In the genomic region with DNA sequence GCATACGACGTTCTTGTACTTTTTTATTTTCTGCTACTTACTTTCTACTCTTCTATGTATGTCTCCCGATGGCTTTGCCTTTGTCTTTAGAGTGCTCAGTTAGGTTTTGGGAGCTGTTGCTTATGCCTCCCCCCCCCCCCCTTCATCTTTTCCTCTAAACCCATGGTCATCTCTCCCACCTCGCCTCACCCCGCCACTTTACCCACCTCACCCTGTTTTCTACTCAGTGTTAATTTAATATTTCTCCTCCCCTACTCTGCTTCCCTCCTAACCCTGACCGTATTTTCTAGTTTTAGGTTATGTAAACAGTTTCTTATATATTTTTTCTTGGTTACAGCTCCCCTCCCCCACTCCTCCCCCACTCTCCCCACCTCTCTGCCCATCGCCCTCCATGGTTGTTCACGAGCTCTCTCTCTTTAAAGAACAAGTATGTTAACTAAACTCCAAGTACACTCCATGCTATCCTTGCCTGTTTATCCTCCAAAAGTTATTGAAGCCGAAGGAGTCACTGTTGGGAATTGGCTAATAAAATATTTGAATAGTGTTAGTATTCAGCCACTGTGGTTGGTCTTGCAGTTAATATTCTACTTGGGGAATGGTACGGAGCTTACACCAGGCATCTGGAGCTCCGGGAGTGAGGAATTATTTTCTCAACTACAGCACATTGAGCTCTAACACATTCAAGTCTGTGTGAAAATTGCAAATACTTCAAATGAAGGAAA, we compare ENCODE assay signal across 9 mouse cellular contexts. TPM values are rescaled to one million over a fixed set of nuclear protein-coding genes. Genes with fewer than 3 reads are reported as not detected.
DNase-seq lines count a peak whose midpoint lies in the region; ATAC-seq and TF ChIP-seq lines count a peak whose summit lies in the region.
"Had no signal": no experiment of that assay in that cellular context is flagged by ENCODE, and none has a peak within 500 bp of the region (broad histone marks: within the 10 kb centered on the region; RNA-seq: fewer than 3 reads in every experiment).

No protein-coding gene starts in this region.

- no peaks in the 10 kb centered on the region for H3K36me3 ChIP-seq in heart, embryonic 10.5 days
- no peaks in the 10 kb centered on the region for H3K36me3 ChIP-seq in lung, embryonic 16.5 days (ENCODE audit: control insufficient read depth, insufficient read depth, low read length)
- no peaks in the 10 kb centered on the region for H3K36me3 ChIP-seq in kidney, postnatal 0 days (ENCODE audit: insufficient read depth, low read length)
- H3K36me3 ChIP-seq in small intestine, adult 2 months (ENCODE audit: control insufficient read depth, insufficient read depth, low read length): no peaks in the 10 kb centered on the region

- H3K27ac ChIP-seq in heart, embryonic 10.5 days: peak overlapping the region; percentile 86
- peak overlapping the region; percentile 79 for H3K27ac ChIP-seq in lung, embryonic 16.5 days (ENCODE audit: low read length)
- H3K27ac ChIP-seq in kidney, postnatal 0 days: peak overlapping the region; percentile 82
- H3K27ac ChIP-seq in small intestine, adult 2 months (ENCODE audit: insufficient read depth, low read depth, low read length): no peak overlapping the region

- no peak overlapping the region; the same call in 1 of the 2 replicates for H3K9ac ChIP-seq in lung, embryonic 16.5 days (ENCODE audit: low read length)
- H3K9ac ChIP-seq in kidney, postnatal 0 days (ENCODE audit: low read depth, low read length): no peak overlapping the region

- intact Hi-C loops in left cerebral cortex, postnatal 36 days (cut with DNase I): no loop called here

- 77% methylated on average over 10 of the region's 11 CpGs for WGBS in heart, embryonic 10.5 days
- 37% methylated on average over 11 of the region's 11 CpGs for WGBS in lung, embryonic 16.5 days
- 26% methylated on average over 11 of the region's 11 CpGs for WGBS in kidney, postnatal 0 days
- WGBS in small intestine, adult 2 months: 27% methylated on average over 11 of the region's 11 CpGs

- TF ChIP-seq CTCF in kidney, postnatal 0 days (IDR thresholded peaks at IDR 0.05; ENCODE audit: low read depth): no peak
- no peak for TF ChIP-seq CTCF in small intestine, adult 2 months (IDR thresholded peaks at IDR 0.05; ENCODE audit: extremely low read depth, insufficient read length, insufficient replicate concordance, low read depth, low read length)

- no peaks in the 10 kb centered on the region for H3K9me3 ChIP-seq in heart, embryonic 10.5 days
- no peaks in the 10 kb centered on the region for H3K9me3 ChIP-seq in lung, embryonic 16.5 days (ENCODE audit: control insufficient read depth, low read length)
- H3K9me3 ChIP-seq in kidney, postnatal 0 days (replicated peaks; ENCODE audit: low read length): no peaks in the 10 kb centered on the region

- H3K4me3 ChIP-seq in heart, embryonic 10.5 days: no peak overlapping the region
- H3K4me3 ChIP-seq in lung, embryonic 16.5 days (ENCODE audit: low read length): peak overlapping the region; percentile 18; the same call in 1 of the 2 replicates
- 0 out of 2 replicates have a peak overlapping the region, but pooled peaks have one; percentile 2 for H3K4me3 ChIP-seq in kidney, postnatal 0 days (replicated peaks; ENCODE audit: low read depth, low read length)
- H3K4me3 ChIP-seq in small intestine, adult 2 months (ENCODE audit: low read depth, low read length): peak overlapping the region; percentile 53

- TF ChIP-seq POLR2A in small intestine, adult 2 months (IDR thresholded peaks at IDR 0.05; ENCODE audit: low read depth, low read length): no peak

- H3K27me3 ChIP-seq in heart, embryonic 10.5 days (ENCODE audit: insufficient read depth, poor library complexity, severe bottlenecking): no peaks in the 10 kb centered on the region
- no peaks in the 10 kb centered on the region for H3K27me3 ChIP-seq in lung, embryonic 16.5 days (ENCODE audit: control insufficient read depth, insufficient read depth, low read depth, low read length)
- no peaks in the 10 kb centered on the region for H3K27me3 ChIP-seq in kidney, postnatal 0 days (ENCODE audit: insufficient read depth, low read length)
- no peaks in the 10 kb centered on the region for H3K27me3 ChIP-seq in small intestine, adult 2 months (ENCODE audit: control insufficient read depth, insufficient read depth, low read length)

- peaks cover 32% of the 10 kb centered on the region for H3K4me1 ChIP-seq in heart, embryonic 10.5 days
- peaks cover 22% of the 10 kb centered on the region for H3K4me1 ChIP-seq in lung, embryonic 16.5 days (replicated peaks; ENCODE audit: control insufficient read depth, insufficient read depth, low read length)
- H3K4me1 ChIP-seq in kidney, postnatal 0 days (replicated peaks; ENCODE audit: insufficient read depth, low read length): peaks cover 9% of the 10 kb centered on the region
- 0 out of 2 replicates have a peak, but pooled peaks cover 1% of the 10 kb centered on the region for H3K4me1 ChIP-seq in small intestine, adult 2 months (ENCODE audit: control insufficient read depth, insufficient read depth, insufficient read length, low read length)

- ATAC-seq in lung, embryonic 16.5 days (ENCODE audit: low read depth): peak; percentile 73
- peak; percentile 16; the same call in 1 of the 2 replicates for ATAC-seq in kidney, postnatal 0 days (replicated peaks; ENCODE audit: low FRiP score, low read depth)

- DNase-seq in heart, embryonic 10.5 days (ENCODE audit: low spot score): peak; percentile 41
- DNase-seq in heart, adult 18-20 months: no peak
- no peak for DNase-seq in lung, postnatal 25 days (ENCODE audit: low spot score)
- DNase-seq in kidney, postnatal 0 days (ENCODE audit: low spot score): no peak
- DNase-seq in embryo, embryonic 10 days (ENCODE audit: low spot score): no peak
- no peak for DNase-seq in left cerebral cortex, postnatal 36 days (ENCODE audit: low spot score in 2 of 2)

- peak overlapping the region; percentile 46 for H3K4me2 ChIP-seq in lung, embryonic 16.5 days (ENCODE audit: low read depth, low read length)
- H3K4me2 ChIP-seq in kidney, postnatal 0 days (ENCODE audit: low read length): peak overlapping the region; percentile 46

RNA-seq across cellular contexts. Expression of gene Myoz2, which starts 59.0 kb away (rescaled TPM):
- 24.0 and 70.2 TPM in 2 replicates for polyA plus RNA-seq in heart, embryonic 10.5 days (2016; fragmentation: Nextera tagmentation; extraction: Ambion mirVana)
- total RNA-seq in heart, adult 18-20 months (2021): 1,000 to 10,000 TPM; 1,411 to 1,554 TPM
- polyA plus RNA-seq in lung, embryonic 16.5 days (2015; fragmentation: Nextera tagmentation; extraction: Ambion mirVana): 6.6 and 8.4 TPM in 2 replicates
- polyA plus RNA-seq in kidney, postnatal 0 days (2015; fragmentation: Nextera tagmentation; extraction: Ambion mirVana): not detected in 2 replicates
- not detected in 2 replicates for polyA plus RNA-seq in small intestine, adult 2 months (2012; rRNA removed)
- under 1 TPM; 0.27 to 0.68 TPM for total RNA-seq in left cerebral cortex, postnatal 36 days (2021)
- total RNA-seq: layer of hippocampus, postnatal 14 days had no signal
